Mouse (Mus musculus): ENCODE results near the gene Pkp4. TPM values are rescaled to one million over a fixed set of nuclear protein-coding genes. Genes with fewer than 3 reads are reported as not detected.
A peak's percentile ranks its signal among the peaks of the same experiment; 100 is the strongest.

The Pkp4 gene
- polyA plus RNA-seq, 1 experiment: 20.4 TPM

GRCm38 (mm10) chr2:59245098-59245388 is 84.4 kb downstream of the Pkp4 start:
- H3K9me3 ChIP-seq: 0 out of 2 replicates have a peak, but pooled peaks cover 4% of the 10 kb centered on the region
- TF ChIP-seq FLI1 (IDR thresholded peaks at IDR 0.05; ENCODE audit: low read length) (no peak), GATA1 (IDR thresholded peaks at IDR 0.05; ENCODE audit: borderline replicate concordance, low read length) (no peak)
- H3K4me3 ChIP-seq (replicated peaks): peak overlapping the region; percentile 75
- H3K27me3 ChIP-seq (replicated peaks): no peaks in the 10 kb centered on the region
- H3K36me3 ChIP-seq (replicated peaks; ENCODE audit: low read length): peaks cover 14% of the 10 kb centered on the region
- H3K4me1 ChIP-seq: peaks cover 43% of the 10 kb centered on the region

DNA sequence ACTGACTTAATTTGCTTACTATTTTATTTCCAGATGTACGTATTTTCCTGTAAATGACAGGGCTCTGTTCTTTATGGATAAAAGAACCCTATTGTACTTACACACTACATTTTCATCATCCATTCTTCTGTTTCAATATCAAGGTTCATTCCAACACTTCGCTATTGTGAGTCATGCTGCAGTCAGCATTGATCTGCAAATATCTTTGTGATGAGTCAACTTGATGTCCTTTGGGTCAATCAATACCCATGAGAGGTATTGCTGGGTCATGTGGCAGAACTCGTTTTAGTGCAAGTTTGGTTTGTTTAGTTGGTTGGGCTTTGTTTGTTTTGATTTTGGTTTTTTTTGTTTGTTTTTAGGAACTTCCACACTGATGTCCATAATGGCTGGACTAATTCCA is 88.2 kb downstream of the Pkp4 start:
- Histone ChIP-seq H3K4me1 (peaks cover 26% of the 10 kb centered on the region), H3K36me3 (replicated peaks; ENCODE audit: low read length) (no peaks in the 10 kb centered on the region), H3K9me3 (no peaks in the 10 kb centered on the region), H3K27me3 (replicated peaks) (no peaks in the 10 kb centered on the region), H3K4me3 (replicated peaks) (no peak overlapping the region)
- TF ChIP-seq FLI1 (IDR thresholded peaks at IDR 0.05; ENCODE audit: low read length) (no peak), GATA1 (IDR thresholded peaks at IDR 0.05; ENCODE audit: borderline replicate concordance, low read length) (no peak)

- Histone ChIP-seq H3K36me3 (replicated peaks; ENCODE audit: low read length) (no peaks in the 10 kb centered on the region), H3K27me3 (replicated peaks) (no peaks in the 10 kb centered on the region), H3K9me3 (no peaks in the 10 kb centered on the region), H3K4me3 (replicated peaks) (no peak overlapping the region), H3K4me1 (no peaks in the 10 kb centered on the region)
- TF ChIP-seq GATA1 (IDR thresholded peaks at IDR 0.05; ENCODE audit: borderline replicate concordance, low read length) (no peak), FLI1 (IDR thresholded peaks at IDR 0.05; ENCODE audit: low read length) (no peak)
Measured at GRCm38 (mm10) chr2:59252818-59253217, 92.2 kb downstream of the Pkp4 start.

DNA sequence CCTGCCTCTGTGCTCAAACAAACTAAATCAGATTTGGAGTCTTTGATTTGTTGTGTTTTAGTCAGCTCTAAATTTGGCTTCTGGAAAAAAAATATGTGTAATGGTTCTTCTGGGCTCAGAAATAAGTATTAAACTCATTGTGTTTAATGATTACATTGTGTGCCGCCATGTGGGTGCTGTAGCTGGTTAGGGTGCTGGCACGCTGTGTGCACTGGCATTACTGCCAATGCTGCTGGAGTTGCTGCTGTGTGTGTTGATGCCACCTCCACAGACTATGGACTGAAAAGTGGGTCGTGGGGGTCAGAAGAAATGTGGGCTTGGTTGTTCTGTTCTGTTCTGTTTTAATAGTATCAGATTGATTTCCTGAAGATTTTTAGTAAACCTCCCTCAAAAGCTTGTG is 92.8 kb downstream of the Pkp4 start:
- Histone ChIP-seq H3K9me3 (no peaks in the 10 kb centered on the region), H3K36me3 (replicated peaks; ENCODE audit: low read length) (peaks cover under 1% of the 10 kb centered on the region), H3K4me3 (replicated peaks) (no peak overlapping the region), H3K27me3 (replicated peaks) (no peaks in the 10 kb centered on the region), H3K4me1 (no peaks in the 10 kb centered on the region; the same call in 1 of the 2 replicates)
- no peak for TF ChIP-seq FLI1 (IDR thresholded peaks at IDR 0.05; ENCODE audit: low read length)
- no peak for TF ChIP-seq GATA1 (IDR thresholded peaks at IDR 0.05; ENCODE audit: borderline replicate concordance, low read length)

- Histone ChIP-seq H3K36me3 (replicated peaks; ENCODE audit: low read length) (peaks cover 8% of the 10 kb centered on the region), H3K9me3 (no peaks in the 10 kb centered on the region), H3K27me3 (replicated peaks) (no peaks in the 10 kb centered on the region), H3K4me3 (replicated peaks) (no peak overlapping the region), H3K4me1 (peaks cover 4% of the 10 kb centered on the region; the same call in 1 of the 2 replicates)
- TF ChIP-seq FLI1 (IDR thresholded peaks at IDR 0.05; ENCODE audit: low read length) (no peak), GATA1 (IDR thresholded peaks at IDR 0.05; ENCODE audit: borderline replicate concordance, low read length) (no peak)
Measured at GRCm38 (mm10) chr2:59258821-59259231, 98.2 kb downstream of the Pkp4 start.

GRCm38 (mm10) chr2:59259346-59259745 is 98.7 kb downstream of the Pkp4 start:
- Histone ChIP-seq H3K36me3 (replicated peaks; ENCODE audit: low read length) (peaks cover 8% of the 10 kb centered on the region), H3K4me1 (peaks cover 4% of the 10 kb centered on the region; the same call in 1 of the 2 replicates), H3K4me3 (replicated peaks) (no peak overlapping the region), H3K9me3 (no peaks in the 10 kb centered on the region), H3K27me3 (replicated peaks) (no peaks in the 10 kb centered on the region)
- no peak for TF ChIP-seq FLI1 (IDR thresholded peaks at IDR 0.05; ENCODE audit: low read length)
- TF ChIP-seq GATA1 (IDR thresholded peaks at IDR 0.05; ENCODE audit: borderline replicate concordance, low read length): no peak

- Histone ChIP-seq H3K4me1 (peaks cover 4% of the 10 kb centered on the region; the same call in 1 of the 2 replicates), H3K9me3 (no peaks in the 10 kb centered on the region), H3K27me3 (replicated peaks) (no peaks in the 10 kb centered on the region), H3K4me3 (replicated peaks) (no peak overlapping the region), H3K36me3 (replicated peaks; ENCODE audit: low read length) (peaks cover 12% of the 10 kb centered on the region)
- TF ChIP-seq FLI1 (IDR thresholded peaks at IDR 0.05; ENCODE audit: low read length) (no peak), GATA1 (IDR thresholded peaks at IDR 0.05; ENCODE audit: borderline replicate concordance, low read length) (no peak)
Measured at GRCm38 (mm10) chr2:59261203-59261602, 100.6 kb downstream of the Pkp4 start.

GRCm38 (mm10) chr2:59266428-59266827 is 105.8 kb downstream of the Pkp4 start:
- H3K9me3 ChIP-seq: no peaks in the 10 kb centered on the region
- H3K4me3 ChIP-seq (replicated peaks): no peak overlapping the region
- peaks cover 36% of the 10 kb centered on the region for H3K36me3 ChIP-seq (replicated peaks; ENCODE audit: low read length)
- H3K4me1 ChIP-seq: peaks cover 3% of the 10 kb centered on the region; the same call in 1 of the 2 replicates
- TF ChIP-seq FLI1 (IDR thresholded peaks at IDR 0.05; ENCODE audit: low read length): no peak
- no peak for TF ChIP-seq GATA1 (IDR thresholded peaks at IDR 0.05; ENCODE audit: borderline replicate concordance, low read length)
- H3K27me3 ChIP-seq (replicated peaks): no peaks in the 10 kb centered on the region

- no peak overlapping the region for H3K4me3 ChIP-seq (replicated peaks)
- peaks cover 6% of the 10 kb centered on the region for H3K4me1 ChIP-seq
- no peaks in the 10 kb centered on the region for H3K9me3 ChIP-seq
- H3K27me3 ChIP-seq (replicated peaks): no peaks in the 10 kb centered on the region
- peaks cover 33% of the 10 kb centered on the region for H3K36me3 ChIP-seq (replicated peaks; ENCODE audit: low read length)
- TF ChIP-seq FLI1 (IDR thresholded peaks at IDR 0.05; ENCODE audit: low read length) (no peak), GATA1 (IDR thresholded peaks at IDR 0.05; ENCODE audit: borderline replicate concordance, low read length) (no peak)
Measured at GRCm38 (mm10) chr2:59271835-59272234, 111.2 kb downstream of the Pkp4 start.

DNA sequence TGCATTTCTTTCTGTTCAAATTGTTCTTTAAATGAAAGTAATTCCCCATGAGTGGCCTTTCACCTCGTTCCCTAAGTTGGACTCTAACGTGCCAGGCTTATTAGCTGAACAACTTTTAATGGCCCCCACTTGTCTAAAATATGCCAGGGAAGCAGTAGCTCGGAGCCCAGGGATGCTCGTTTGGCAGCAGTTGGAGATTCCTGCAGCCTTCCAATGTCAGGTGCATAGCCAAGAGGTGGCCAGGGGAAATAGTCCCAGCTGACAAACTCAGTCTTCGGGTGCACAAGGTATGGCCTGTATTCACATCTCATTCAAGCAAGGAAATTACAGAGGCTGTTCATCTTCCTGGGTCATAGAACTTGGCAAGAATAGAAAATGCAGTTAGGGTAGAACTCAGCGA is 112.1 kb downstream of the Pkp4 start:
- Histone ChIP-seq H3K4me3 (replicated peaks) (no peak overlapping the region), H3K27me3 (replicated peaks) (no peaks in the 10 kb centered on the region), H3K9me3 (no peaks in the 10 kb centered on the region), H3K36me3 (replicated peaks; ENCODE audit: low read length) (peaks cover 29% of the 10 kb centered on the region), H3K4me1 (peaks cover 6% of the 10 kb centered on the region)
- no peak for TF ChIP-seq GATA1 (IDR thresholded peaks at IDR 0.05; ENCODE audit: borderline replicate concordance, low read length)
- no peak for TF ChIP-seq FLI1 (IDR thresholded peaks at IDR 0.05; ENCODE audit: low read length)
